Mouse (Mus musculus) R1 (cell line): Measurements from ENCODE around the gene Tsga10.
"Not testable (repeated sequence)": the region's sequence is repeated elsewhere in the genome, so short reads cannot be mapped to it uniquely, and the experiment has no call there.

ENCODE experiments used
- DNase-seq: peaks from one replicate; pipeline ENCODE4 v3.0.0-alpha.2; 2018; ENCODE audit warnings: low read depth, low spot score

Gene Tsga10

GRCm38 (mm10) chr1:37864511-37865400 is 1.5 kb downstream of the Tsga10 start:
- peak; percentile 98 for DNase-seq

GRCm38 (mm10) chr1:37850696-37851095 is 15.5 kb downstream of the Tsga10 start:
- no peak for DNase-seq

GRCm38 (mm10) chr1:37846878-37847277 is 19.4 kb downstream of the Tsga10 start:
- no peak for DNase-seq

- DNase-seq = no peak
Observed at GRCm38 (mm10) chr1:37831681-37832080, 34.5 kb downstream of the Tsga10 start.

- DNase-seq = not testable (repeated sequence)
Observed at GRCm38 (mm10) chr1:37802291-37802690, 63.9 kb downstream of the Tsga10 start.

- DNase-seq = no peak
Observed at GRCm38 (mm10) chr1:37800298-37800697, 65.9 kb downstream of the Tsga10 start.

- DNase-seq = no peak
Observed at GRCm38 (mm10) chr1:37799505-37799904, 66.7 kb downstream of the Tsga10 start.

- no peak for DNase-seq
Observed at GRCm38 (mm10) chr1:37759407-37759806, 106.8 kb downstream of the Tsga10 start.

GRCm38 (mm10) chr1:37744650-37745259 is 121.5 kb downstream of the Tsga10 start:
- no peak for DNase-seq

- DNase-seq = no peak
Observed at GRCm38 (mm10) chr1:37742602-37743270, 123.5 kb downstream of the Tsga10 start.

GRCm38 (mm10) chr1:37742126-37742525 is 124.1 kb downstream of the Tsga10 start:
- DNase-seq = no peak

GRCm38 (mm10) chr1:37740161-37740802 is 125.9 kb downstream of the Tsga10 start:
- DNase-seq = no peak

- DNase-seq = no peak
Observed at GRCm38 (mm10) chr1:37738895-37739294, 127.3 kb downstream of the Tsga10 start.

- DNase-seq = peak; percentile 79
Observed at GRCm38 (mm10) chr1:37737045-37737444, 129.2 kb downstream of the Tsga10 start.

GRCm38 (mm10) chr1:37735932-37736331 is 130.3 kb downstream of the Tsga10 start:
- DNase-seq = no peak

GRCm38 (mm10) chr1:37734841-37735240 is 131.4 kb downstream of the Tsga10 start:
- no peak for DNase-seq

- no peak for DNase-seq
Observed at GRCm38 (mm10) chr1:37729353-37729752, 136.9 kb downstream of the Tsga10 start.

GRCm38 (mm10) chr1:37728053-37728452 is 138.2 kb downstream of the Tsga10 start:
- no peak for DNase-seq

- DNase-seq = no peak
Observed at GRCm38 (mm10) chr1:37727186-37727585, 139.0 kb downstream of the Tsga10 start.

GRCm38 (mm10) chr1:37726426-37726825 is 139.8 kb downstream of the Tsga10 start:
- no peak for DNase-seq

- no peak for DNase-seq
Observed at GRCm38 (mm10) chr1:37725880-37726279, 140.3 kb downstream of the Tsga10 start.

GRCm38 (mm10) chr1:37721092-37721491 is 145.1 kb downstream of the Tsga10 start:
- no peak for DNase-seq
